Mouse (Mus musculus): ENCODE results near the gene Hpse2. TPM values are rescaled to one million over a fixed set of nuclear protein-coding genes. Genes with fewer than 3 reads are reported as not detected.
A peak's percentile ranks its signal among the peaks of the same experiment; 100 is the strongest.

The Hpse2 gene
- polyA plus RNA-seq, 1 experiment from 2014 or later = 3.3 TPM

- H3K27ac ChIP-seq (ENCODE audit: low read depth, low read length) = no peak overlapping the region
- TF ChIP-seq CTCF (IDR thresholded peaks at IDR 0.05; ENCODE audit: low read depth) = no peak
- ATAC-seq = no peak
- no peak overlapping the region for H3K4me3 ChIP-seq (ENCODE audit: low read depth, low read length)
- H3K4me2 ChIP-seq (replicated peaks; ENCODE audit: low read depth) = no peak overlapping the region
- WGBS = 40% methylated on average over 4 of the region's 4 CpGs
- peaks cover 6% of the 10 kb centered on the region; the same call in 1 of the 2 replicates for H3K4me1 ChIP-seq (replicated peaks; ENCODE audit: control insufficient read depth, insufficient read depth, low read length)
- no peaks in the 10 kb centered on the region for H3K9me3 ChIP-seq (ENCODE audit: control insufficient read depth)
- H3K36me3 ChIP-seq (ENCODE audit: control insufficient read depth, insufficient read depth) = no peaks in the 10 kb centered on the region
- no peak overlapping the region for H3K9ac ChIP-seq (ENCODE audit: low read depth, low read length)
- H3K27me3 ChIP-seq (replicated peaks; ENCODE audit: control insufficient read depth, insufficient read depth, low read length) = no peaks in the 10 kb centered on the region
Observed at GRCm38 (mm10) chr19:42745869-42746224, 642.3 kb downstream of the Hpse2 start.

- 44% methylated on average over 9 of the region's 9 CpGs for whole genome bisulfite sequencing
- Histone ChIP-seq H3K36me3 (ENCODE audit: control insufficient read depth, insufficient read depth) (no peaks in the 10 kb centered on the region), H3K27ac (ENCODE audit: low read depth, low read length) (no peak overlapping the region), H3K4me1 (replicated peaks; ENCODE audit: control insufficient read depth, insufficient read depth, low read length) (peaks cover 6% of the 10 kb centered on the region; the same call in 1 of the 2 replicates), H3K9ac (ENCODE audit: low read depth, low read length) (no peak overlapping the region), H3K9me3 (ENCODE audit: control insufficient read depth) (no peaks in the 10 kb centered on the region), H3K4me3 (ENCODE audit: low read depth, low read length) (no peak overlapping the region), H3K4me2 (replicated peaks; ENCODE audit: low read depth) (no peak overlapping the region), H3K27me3 (replicated peaks; ENCODE audit: control insufficient read depth, insufficient read depth, low read length) (no peaks in the 10 kb centered on the region)
- ATAC-seq = no peak
- no peak for TF ChIP-seq CTCF (IDR thresholded peaks at IDR 0.05; ENCODE audit: low read depth)
Observed at GRCm38 (mm10) chr19:42745084-42745868, 642.9 kb downstream of the Hpse2 start.

GRCm38 (mm10) chr19:42744162-42744586 is 644.0 kb downstream of the Hpse2 start:
- Histone ChIP-seq H3K4me2 (replicated peaks; ENCODE audit: low read depth) (no peak overlapping the region), H3K27ac (ENCODE audit: low read depth, low read length) (no peak overlapping the region), H3K27me3 (replicated peaks; ENCODE audit: control insufficient read depth, insufficient read depth, low read length) (no peaks in the 10 kb centered on the region), H3K9me3 (ENCODE audit: control insufficient read depth) (no peaks in the 10 kb centered on the region), H3K4me1 (replicated peaks; ENCODE audit: control insufficient read depth, insufficient read depth, low read length) (0 out of 2 replicates have a peak, but pooled peaks cover 7% of the 10 kb centered on the region), H3K4me3 (ENCODE audit: low read depth, low read length) (no peak overlapping the region), H3K36me3 (ENCODE audit: control insufficient read depth, insufficient read depth) (no peaks in the 10 kb centered on the region), H3K9ac (ENCODE audit: low read depth, low read length) (no peak overlapping the region)
- ATAC-seq = peak; percentile 54; the same call in 1 of the 2 replicates
- peak; percentile 93 for TF ChIP-seq CTCF (IDR thresholded peaks at IDR 0.05; ENCODE audit: low read depth)
- WGBS = 17% methylated on average over 4 of the region's 4 CpGs

GRCm38 (mm10) chr19:42743261-42743660 is 644.9 kb downstream of the Hpse2 start:
- TF ChIP-seq CTCF (IDR thresholded peaks at IDR 0.05; ENCODE audit: low read depth) = no peak
- Histone ChIP-seq H3K4me3 (ENCODE audit: low read depth, low read length) (no peak overlapping the region), H3K4me2 (replicated peaks; ENCODE audit: low read depth) (no peak overlapping the region), H3K4me1 (replicated peaks; ENCODE audit: control insufficient read depth, insufficient read depth, low read length) (0 out of 2 replicates have a peak, but pooled peaks cover 4% of the 10 kb centered on the region), H3K9ac (ENCODE audit: low read depth, low read length) (no peak overlapping the region), H3K27me3 (replicated peaks; ENCODE audit: control insufficient read depth, insufficient read depth, low read length) (no peaks in the 10 kb centered on the region), H3K36me3 (ENCODE audit: control insufficient read depth, insufficient read depth) (no peaks in the 10 kb centered on the region), H3K27ac (ENCODE audit: low read depth, low read length) (no peak overlapping the region), H3K9me3 (ENCODE audit: control insufficient read depth) (no peaks in the 10 kb centered on the region)
- no peak for ATAC-seq
- WGBS = 76% methylated on average over 16 of the region's 16 CpGs

GRCm38 (mm10) chr19:42741884-42742283 is 646.3 kb downstream of the Hpse2 start:
- WGBS = 53% methylated on average over 14 of the region's 14 CpGs
- no peak overlapping the region for H3K27ac ChIP-seq (ENCODE audit: low read depth, low read length)
- H3K4me1 ChIP-seq (replicated peaks; ENCODE audit: control insufficient read depth, insufficient read depth, low read length) = 0 out of 2 replicates have a peak, but pooled peaks cover 4% of the 10 kb centered on the region
- H3K4me3 ChIP-seq (ENCODE audit: low read depth, low read length) = no peak overlapping the region
- H3K36me3 ChIP-seq (ENCODE audit: control insufficient read depth, insufficient read depth) = no peaks in the 10 kb centered on the region
- H3K27me3 ChIP-seq (replicated peaks; ENCODE audit: control insufficient read depth, insufficient read depth, low read length) = no peaks in the 10 kb centered on the region
- no peaks in the 10 kb centered on the region for H3K9me3 ChIP-seq (ENCODE audit: control insufficient read depth)
- H3K4me2 ChIP-seq (replicated peaks; ENCODE audit: low read depth) = no peak overlapping the region
- no peak overlapping the region for H3K9ac ChIP-seq (ENCODE audit: low read depth, low read length)
- TF ChIP-seq CTCF (IDR thresholded peaks at IDR 0.05; ENCODE audit: low read depth) = no peak
- no peak for ATAC-seq

GRCm38 (mm10) chr19:42740163-42740899 is 647.8 kb downstream of the Hpse2 start:
- H3K27me3 ChIP-seq (replicated peaks; ENCODE audit: control insufficient read depth, insufficient read depth, low read length) = no peaks in the 10 kb centered on the region
- no peak overlapping the region for H3K27ac ChIP-seq (ENCODE audit: low read depth, low read length)
- 70% methylated on average over 8 of the region's 8 CpGs for WGBS
- no peak for ATAC-seq
- no peaks in the 10 kb centered on the region for H3K9me3 ChIP-seq (ENCODE audit: control insufficient read depth)
- no peak overlapping the region for H3K9ac ChIP-seq (ENCODE audit: low read depth, low read length)
- H3K4me2 ChIP-seq (replicated peaks; ENCODE audit: low read depth) = no peak overlapping the region
- no peaks in the 10 kb centered on the region for H3K36me3 ChIP-seq (ENCODE audit: control insufficient read depth, insufficient read depth)
- TF ChIP-seq CTCF (IDR thresholded peaks at IDR 0.05; ENCODE audit: low read depth) = no peak
- H3K4me3 ChIP-seq (ENCODE audit: low read depth, low read length) = no peak overlapping the region
- H3K4me1 ChIP-seq (replicated peaks; ENCODE audit: control insufficient read depth, insufficient read depth, low read length) = 0 out of 2 replicates have a peak, but pooled peaks cover 4% of the 10 kb centered on the region
